Comparison of ENCODE assay signal across 9 mouse cellular contexts in genomic region chr4:87985281-87985680, GRCm38 (mm10). TPM values are rescaled to one million over a fixed set of nuclear protein-coding genes. Genes with fewer than 3 reads are reported as not detected.
A peak's percentile ranks its signal among the peaks of the same experiment; 100 is the strongest.
DNase-seq lines count a peak whose midpoint lies in the region.
"Had no signal": no experiment of that assay in that cellular context is flagged by ENCODE, and none has a peak within 500 bp of the region (broad histone marks: within the 10 kb centered on the region; RNA-seq: fewer than 3 reads in every experiment).

No protein-coding gene starts in this region.

- peaks cover 49% of the 10 kb centered on the region for H3K4me1 ChIP-seq in heart, embryonic 10.5 days

- H3K27me3 ChIP-seq in heart, embryonic 10.5 days (ENCODE audit: insufficient read depth, poor library complexity, severe bottlenecking): no peaks in the 10 kb centered on the region
- H3K27me3 ChIP-seq: limb, embryonic 15.5 days; neural tube, embryonic 13.5 days had no signal

- WGBS in heart, embryonic 10.5 days: 54% methylated on average over 4 of the region's 4 CpGs

- H3K9me3 ChIP-seq in heart, embryonic 10.5 days: no peaks in the 10 kb centered on the region
- H3K9me3 ChIP-seq: limb, embryonic 15.5 days; neural tube, embryonic 13.5 days had no signal

- DNase-seq in heart, embryonic 10.5 days (ENCODE audit: low spot score): peak; percentile 31
- no peak for DNase-seq in heart, adult 8-10 months (ENCODE audit: low spot score)
- DNase-seq in retina, postnatal 1 day: peak; percentile 4
- DNase-seq in retina, embryonic 14.5 days (ENCODE audit: low spot score): no peak
- peak; percentile 43 for DNase-seq in induced T-regulatory cell, adult 2 months (ENCODE audit: low read depth)
- no peak for DNase-seq in cerebellum, adult 8-10 months
- DNase-seq in kidney, postnatal 4 days: no peak

- H3K36me3 ChIP-seq in heart, embryonic 10.5 days: no peaks in the 10 kb centered on the region
- H3K36me3 ChIP-seq: limb, embryonic 15.5 days; neural tube, embryonic 13.5 days had no signal

- no peak overlapping the region for H3K27ac ChIP-seq in heart, embryonic 10.5 days
- H3K27ac ChIP-seq: limb, embryonic 15.5 days had no signal

- H3K4me3 ChIP-seq in heart, embryonic 10.5 days: no peak overlapping the region
- H3K4me3 ChIP-seq: limb, embryonic 15.5 days; neural tube, embryonic 13.5 days had no signal

RNA-seq across cellular contexts. Expression of gene Mllt3, which starts 47.9 kb away (rescaled TPM):
- 56.3 and 68.9 TPM in 2 replicates for polyA plus RNA-seq in heart, embryonic 10.5 days (2016; fragmentation: Nextera tagmentation; extraction: Ambion mirVana)
- 10 to 100 TPM; 14.6 to 17.5 (median 15.6) TPM for total RNA-seq in heart, adult 8-10 months (2022)

Comparison
In these comparisons a context has a peak if more than half of its experiments do, and no peak if none do; other contexts are left out.
1. DNase-seq: peak in heart, embryonic 10.5 days (single experiment), retina, postnatal 1 day (single experiment) and induced T-regulatory cell, adult 2 months (single experiment); none in heart, adult 8-10 months (single experiment), retina, embryonic 14.5 days (single experiment), cerebellum, adult 8-10 months (single experiment) and kidney, postnatal 4 days (0 of 2).